Mouse (Mus musculus) intestine, postnatal 0 days (tissue): Measurements from ENCODE around the gene Opa3. TPM values are rescaled to one million over a fixed set of nuclear protein-coding genes. Genes with fewer than 3 reads are reported as not detected.

Source experiments
- ATAC-seq: fragments of 200-750 bp; cut with Nextera tagmentation; 2 replicates; pipeline ENCODE4 v1.8.0; 2017; ENCODE audit warnings: mild to moderate bottlenecking, moderate TSS enrichment, moderate library complexity
- H3K27ac ChIP-seq: fragments of 300-500 bp; sonication (generic); 2 replicates; pipeline ENCODE4 v1.5.1; 2014; ENCODE audit warnings: mild to moderate bottlenecking, low read depth, low read length, moderate library complexity
- H3K27me3 ChIP-seq: fragments of 300-500 bp; sonication (generic); replicated peaks from 2 replicates; pipeline ENCODE4 v1.6.1; 2014; ENCODE audit warnings: low read length, mixed read lengths; ENCODE audit not compliant: control insufficient read depth, insufficient read depth
- H3K36me3 ChIP-seq: fragments of 300-500 bp; sonication (generic); 2 replicates; pipeline ENCODE4 v1.6.1; 2014; ENCODE audit warnings: mild to moderate bottlenecking, moderate library complexity; ENCODE audit not compliant: control insufficient read depth, insufficient read depth
- H3K4me1 ChIP-seq: fragments of 300-500 bp; sonication (generic); replicated peaks from 2 replicates; pipeline ENCODE4 v1.6.1; 2014; ENCODE audit warnings: antibody characterized with exemption, low read length, mixed read lengths; ENCODE audit not compliant: control insufficient read depth, insufficient read depth
- H3K4me2 ChIP-seq: fragments of 300-500 bp; sonication (generic); replicated peaks from 2 replicates; pipeline ENCODE4 v1.6.1; 2014; ENCODE audit warnings: low read depth, mild to moderate bottlenecking, moderate library complexity
- H3K4me3 ChIP-seq: fragments of 300-500 bp; sonication (generic); 2 replicates; pipeline ENCODE4 v1.5.1; 2014; ENCODE audit warnings: low read depth, low read length
- H3K9ac ChIP-seq: fragments of 300-500 bp; sonication (generic); 2 replicates; pipeline ENCODE4 v1.6.1; 2014; ENCODE audit warnings: mild to moderate bottlenecking, low read depth, low read length
- H3K9me3 ChIP-seq: fragments of 300-500 bp; sonication (generic); 2 replicates; pipeline ENCODE4 v1.6.1; 2016; ENCODE audit warnings: mixed run types; ENCODE audit not compliant: control insufficient read depth
- CTCF ChIP-seq: sonication (generic); IDR thresholded peaks from 2 replicates; pipeline ENCODE4 v1.5.1; 2016; ENCODE audit warnings: low read depth, mild to moderate bottlenecking, control low read depth, antibody characterized with exemption, moderate library complexity
- WGBS: fragments of 180-500 bp; shearing (Covaris S2); extraction: QIAGEN DNeasy Blood & Tissue Kit; methylation state at CpG from one replicate; pipeline ENCODE4 v1.1.7; 2014; 5-methylcytosine and 5-hydroxymethylcytosine counted together
- polyA plus RNA-seq: library from polyadenylated mRNA; unstranded; fragments of >200 nt; fragmentation: Nextera tagmentation; extraction: Ambion mirVana; gene quantifications from 2 replicates; pipeline ENCODE4 v1.2.1, GENCODE M21; 2015

Opa3 gene
- polyA plus RNA-seq, 1 experiment from 2014 or later, result 27.5 TPM

- no peak for ATAC-seq
- Histone ChIP-seq H3K4me1 (peaks cover 6% of the 10 kb centered on the region; the same call in 1 of the 2 replicates), H3K27me3 (no peaks in the 10 kb centered on the region), H3K9me3 (no peaks in the 10 kb centered on the region), H3K4me2 (no peak overlapping the region), H3K36me3 (peaks cover 16% of the 10 kb centered on the region; the same call in 1 of the 2 replicates), H3K9ac (no peak overlapping the region), H3K4me3 (no peak overlapping the region), H3K27ac (no peak overlapping the region)
- 65% methylated on average over 5 of the region's 5 CpGs for whole genome bisulfite sequencing
- no peak for TF ChIP-seq CTCF
These were observed 15.7 kb downstream of the Opa3 start for GRCm38 (mm10) chr7:19243858-19244257.

- Histone ChIP-seq H3K9ac (no peak overlapping the region), H3K27me3 (no peaks in the 10 kb centered on the region), H3K9me3 (no peaks in the 10 kb centered on the region), H3K4me3 (no peak overlapping the region), H3K4me2 (no peak overlapping the region), H3K27ac (no peak overlapping the region), H3K4me1 (peaks cover 6% of the 10 kb centered on the region; the same call in 1 of the 2 replicates), H3K36me3 (peaks cover 16% of the 10 kb centered on the region; the same call in 1 of the 2 replicates)
- 91% methylated on average over 3 of the region's 3 CpGs for WGBS
- no peak for ATAC-seq
- no peak for TF ChIP-seq CTCF
These were observed 16.9 kb downstream of the Opa3 start for GRCm38 (mm10) chr7:19245083-19245482.

GRCm38 (mm10) chr7:19246855-19247254 is 18.7 kb downstream of the Opa3 start:
- 100% methylated on average over 1 of the region's 1 CpGs for WGBS
- no peak for ATAC-seq
- H3K36me3 ChIP-seq, result peaks cover 16% of the 10 kb centered on the region; the same call in 1 of the 2 replicates
- TF ChIP-seq CTCF, result no peak
- H3K4me1 ChIP-seq, result peaks cover 6% of the 10 kb centered on the region; the same call in 1 of the 2 replicates
- no peak overlapping the region for H3K9ac ChIP-seq
- no peak overlapping the region for H3K4me3 ChIP-seq
- no peaks in the 10 kb centered on the region for H3K9me3 ChIP-seq
- no peak overlapping the region for H3K27ac ChIP-seq
- no peak overlapping the region for H3K4me2 ChIP-seq
- no peaks in the 10 kb centered on the region for H3K27me3 ChIP-seq

GRCm38 (mm10) chr7:19247511-19247910 is 19.4 kb downstream of the Opa3 start:
- Histone ChIP-seq H3K4me1 (peaks cover 6% of the 10 kb centered on the region; the same call in 1 of the 2 replicates), H3K9ac (no peak overlapping the region), H3K27ac (no peak overlapping the region), H3K27me3 (no peaks in the 10 kb centered on the region), H3K36me3 (peaks cover 16% of the 10 kb centered on the region; the same call in 1 of the 2 replicates), H3K4me2 (no peak overlapping the region), H3K4me3 (no peak overlapping the region), H3K9me3 (no peaks in the 10 kb centered on the region)
- TF ChIP-seq CTCF, result no peak
- no peak for ATAC-seq
- 93% methylated on average over 2 of the region's 2 CpGs for WGBS

GRCm38 (mm10) chr7:19252078-19252477 is 23.9 kb downstream of the Opa3 start:
- H3K4me1 ChIP-seq, result 0 out of 2 replicates have a peak, but pooled peaks cover 6% of the 10 kb centered on the region
- no peaks in the 10 kb centered on the region for H3K27me3 ChIP-seq
- ATAC-seq, result peak; percentile 79
- 42% methylated on average over 4 of the region's 4 CpGs for WGBS
- TF ChIP-seq CTCF, result no peak
- H3K4me3 ChIP-seq, result no peak overlapping the region
- peaks cover 22% of the 10 kb centered on the region for H3K36me3 ChIP-seq
- no peak overlapping the region for H3K4me2 ChIP-seq
- H3K27ac ChIP-seq, result 0 out of 2 replicates have a peak overlapping the region, but pooled peaks have one; percentile 16
- H3K9ac ChIP-seq, result no peak overlapping the region
- H3K9me3 ChIP-seq, result no peaks in the 10 kb centered on the region

GRCm38 (mm10) chr7:19253437-19253836 is 25.3 kb downstream of the Opa3 start:
- no peak overlapping the region for H3K9ac ChIP-seq
- peaks cover 10% of the 10 kb centered on the region; the same call in 1 of the 2 replicates for H3K4me1 ChIP-seq
- no peaks in the 10 kb centered on the region for H3K27me3 ChIP-seq
- H3K36me3 ChIP-seq, result peaks cover 36% of the 10 kb centered on the region
- 71% methylated on average over 5 of the region's 5 CpGs for WGBS
- peak overlapping the region; percentile 36 for H3K27ac ChIP-seq
- no peak for ATAC-seq
- H3K4me2 ChIP-seq, result no peak overlapping the region
- no peak for TF ChIP-seq CTCF
- H3K9me3 ChIP-seq, result no peaks in the 10 kb centered on the region
- H3K4me3 ChIP-seq, result no peak overlapping the region
